Mouse (Mus musculus) midbrain, embryonic 15.5 days (tissue): ENCODE data around the gene Gpc6. TPM values are rescaled to one million over a fixed set of nuclear protein-coding genes. Genes with fewer than 3 reads are reported as not detected.
A peak's percentile ranks its signal among the peaks of the same experiment; 100 is the strongest.

Source experiments
- ATAC-seq: fragments of 200-750 bp; cut with Nextera tagmentation; replicated peaks from 2 replicates; pipeline ENCODE4 v1.8.0; 2017; ENCODE audit warnings: moderate TSS enrichment
- H3K27ac ChIP-seq: fragments of 300-500 bp; sonication (generic); 2 replicates; pipeline ENCODE4 v1.5.1; 2015; ENCODE audit warnings: mild to moderate bottlenecking, inconsistent platforms
- H3K27me3 ChIP-seq: fragments of 300-500 bp; sonication (generic); replicated peaks from 2 replicates; pipeline ENCODE4 v1.6.1; 2015; ENCODE audit warnings: inconsistent platforms
- H3K36me3 ChIP-seq: fragments of 300-500 bp; sonication (generic); replicated peaks from 2 replicates; pipeline ENCODE4 v1.6.1; 2015; ENCODE audit warnings: inconsistent platforms
- H3K4me1 ChIP-seq: fragments of 300-500 bp; sonication (generic); 2 replicates; pipeline ENCODE4 v1.6.1; 2015; ENCODE audit warnings: inconsistent platforms
- H3K4me2 ChIP-seq: fragments of 300-500 bp; sonication (generic); 2 replicates; pipeline ENCODE4 v1.6.1; 2015; ENCODE audit warnings: inconsistent platforms, mild to moderate bottlenecking, moderate library complexity
- H3K4me3 ChIP-seq: fragments of 300-500 bp; sonication (generic); 2 replicates; pipeline ENCODE4 v1.5.1; 2015; ENCODE audit warnings: mild to moderate bottlenecking, inconsistent platforms
- H3K9ac ChIP-seq: fragments of 300-500 bp; sonication (generic); 2 replicates; pipeline ENCODE4 v1.6.1; 2015; ENCODE audit warnings: mild to moderate bottlenecking, inconsistent platforms
- H3K9me3 ChIP-seq: fragments of 300-500 bp; sonication (generic); 2 replicates; pipeline ENCODE4 v1.6.1; 2016; ENCODE audit warnings: inconsistent platforms
- WGBS: fragments of 180-500 bp; shearing (Covaris S2); methylation state at CpG from one replicate; pipeline ENCODE4 v1.1.7; 2015; ENCODE audit warnings: mixed read lengths; 5-methylcytosine and 5-hydroxymethylcytosine counted together
- polyA plus RNA-seq: library from polyadenylated mRNA; unstranded; fragments of >200 nt; fragmentation: Nextera tagmentation; extraction: Ambion mirVana; gene quantifications from 2 replicates; pipeline ENCODE4 v1.2.1, GENCODE M21; 2015

The Gpc6 gene
- polyA plus RNA-seq, 1 experiment from 2014 or later, result 21.1 TPM

DNA sequence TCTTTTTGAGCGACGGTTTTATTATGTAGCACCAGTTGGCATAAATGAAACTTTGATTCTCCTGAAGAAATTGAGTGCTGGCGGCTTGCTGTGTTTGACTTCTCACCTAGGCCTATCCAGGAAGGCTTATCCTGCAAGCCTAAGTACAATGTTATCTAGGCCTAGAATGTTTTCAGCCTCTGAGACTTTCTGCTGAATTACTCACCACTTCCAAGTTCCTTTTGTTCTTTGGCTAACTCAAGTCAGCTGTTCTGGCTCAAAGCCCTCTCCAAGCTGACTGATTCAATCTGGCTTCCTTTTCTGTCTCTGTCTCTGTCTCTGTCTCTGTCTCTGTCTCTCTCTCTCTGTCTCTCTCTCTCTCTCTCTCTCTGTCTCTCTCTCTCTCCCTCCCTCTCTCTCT lies 188.0 kb downstream of the Gpc6 start:
- Histone ChIP-seq H3K27me3 (no peaks in the 10 kb centered on the region), H3K4me1 (no peaks in the 10 kb centered on the region), H3K9me3 (no peaks in the 10 kb centered on the region), H3K4me3 (no peak overlapping the region), H3K9ac (no peak overlapping the region), H3K27ac (no peak overlapping the region), H3K36me3 (no peaks in the 10 kb centered on the region), H3K4me2 (no peak overlapping the region)
- no peak for ATAC-seq
- 91% methylated on average over 3 of the region's 3 CpGs for WGBS

DNA sequence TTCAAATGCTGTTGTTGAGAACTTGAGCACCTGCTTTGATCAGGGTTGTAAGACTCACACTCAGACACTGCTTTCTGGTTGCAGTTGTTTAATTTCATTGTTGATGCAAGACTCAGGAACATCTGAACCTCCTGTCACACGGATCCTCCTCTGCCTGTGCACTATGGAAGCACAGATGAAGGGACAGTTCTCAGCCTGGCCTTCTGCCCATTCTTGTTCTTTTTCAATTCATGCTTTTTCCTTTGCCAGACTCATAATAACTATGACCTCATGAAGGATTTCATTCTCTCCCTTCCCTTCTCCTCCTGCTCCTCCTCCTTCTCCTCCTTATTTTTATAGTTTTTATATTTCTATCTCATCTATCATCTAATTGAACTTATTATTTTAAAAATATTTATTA lies 196.9 kb downstream of the Gpc6 start:
- Histone ChIP-seq H3K9me3 (no peaks in the 10 kb centered on the region), H3K4me2 (no peak overlapping the region), H3K9ac (no peak overlapping the region), H3K4me3 (no peak overlapping the region), H3K27ac (no peak overlapping the region), H3K36me3 (no peaks in the 10 kb centered on the region), H3K4me1 (no peaks in the 10 kb centered on the region), H3K27me3 (no peaks in the 10 kb centered on the region)
- 31% methylated on average over 1 of the region's 1 CpGs for WGBS
- ATAC-seq, result no peak

DNA sequence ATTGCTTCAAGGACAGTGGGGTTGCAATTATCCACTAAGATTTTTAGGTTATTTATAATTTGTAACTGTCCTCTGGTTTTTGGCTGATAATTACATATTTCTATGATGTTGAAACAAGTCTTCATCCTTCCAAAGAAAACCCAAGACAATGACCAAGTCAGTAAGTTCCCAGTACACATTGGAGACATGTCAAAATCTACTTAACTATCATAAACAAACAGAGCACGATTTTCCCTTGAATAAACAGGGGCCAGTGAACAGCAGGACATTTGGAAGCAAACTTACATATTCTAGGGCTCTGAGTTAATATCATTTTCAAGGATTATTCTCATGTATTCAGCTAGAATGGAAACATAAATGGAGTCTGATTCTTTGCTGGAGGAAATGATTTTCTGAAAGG lies 205.2 kb downstream of the Gpc6 start:
- H3K36me3 ChIP-seq, result no peaks in the 10 kb centered on the region
- no peaks in the 10 kb centered on the region for H3K27me3 ChIP-seq
- no peak overlapping the region for H3K4me3 ChIP-seq
- WGBS, result 70% methylated on average over 1 of the region's 1 CpGs
- H3K27ac ChIP-seq, result no peak overlapping the region
- H3K4me1 ChIP-seq, result no peaks in the 10 kb centered on the region
- ATAC-seq, result no peak
- no peak overlapping the region for H3K9ac ChIP-seq
- H3K9me3 ChIP-seq, result no peaks in the 10 kb centered on the region
- H3K4me2 ChIP-seq, result no peak overlapping the region

DNA sequence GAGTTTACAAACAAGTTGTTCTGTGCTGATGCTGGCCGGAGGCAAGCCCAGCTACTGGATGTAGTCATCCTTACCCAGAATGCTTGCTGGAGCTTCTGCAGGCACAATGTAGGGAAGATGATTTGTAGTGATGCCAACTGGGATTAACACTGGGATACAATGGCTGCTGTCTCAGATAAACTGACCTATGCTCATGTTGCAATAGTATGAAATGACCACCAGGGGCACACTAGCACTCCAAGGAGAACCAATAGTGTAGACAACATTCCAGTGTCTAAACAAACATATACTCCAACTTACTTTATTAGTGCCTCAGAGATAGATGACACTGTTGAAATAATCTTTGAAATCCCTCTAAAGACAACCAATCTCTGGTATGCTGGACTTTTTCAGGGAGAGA lies 206.2 kb downstream of the Gpc6 start:
- H3K9me3 ChIP-seq, result no peaks in the 10 kb centered on the region
- H3K27ac ChIP-seq, result no peak overlapping the region
- ATAC-seq, result no peak
- H3K36me3 ChIP-seq, result no peaks in the 10 kb centered on the region
- no peak overlapping the region for H3K9ac ChIP-seq
- 86% methylated on average over 1 of the region's 1 CpGs for WGBS
- H3K4me2 ChIP-seq, result no peak overlapping the region
- H3K27me3 ChIP-seq, result no peaks in the 10 kb centered on the region
- no peaks in the 10 kb centered on the region for H3K4me1 ChIP-seq
- no peak overlapping the region for H3K4me3 ChIP-seq

DNA sequence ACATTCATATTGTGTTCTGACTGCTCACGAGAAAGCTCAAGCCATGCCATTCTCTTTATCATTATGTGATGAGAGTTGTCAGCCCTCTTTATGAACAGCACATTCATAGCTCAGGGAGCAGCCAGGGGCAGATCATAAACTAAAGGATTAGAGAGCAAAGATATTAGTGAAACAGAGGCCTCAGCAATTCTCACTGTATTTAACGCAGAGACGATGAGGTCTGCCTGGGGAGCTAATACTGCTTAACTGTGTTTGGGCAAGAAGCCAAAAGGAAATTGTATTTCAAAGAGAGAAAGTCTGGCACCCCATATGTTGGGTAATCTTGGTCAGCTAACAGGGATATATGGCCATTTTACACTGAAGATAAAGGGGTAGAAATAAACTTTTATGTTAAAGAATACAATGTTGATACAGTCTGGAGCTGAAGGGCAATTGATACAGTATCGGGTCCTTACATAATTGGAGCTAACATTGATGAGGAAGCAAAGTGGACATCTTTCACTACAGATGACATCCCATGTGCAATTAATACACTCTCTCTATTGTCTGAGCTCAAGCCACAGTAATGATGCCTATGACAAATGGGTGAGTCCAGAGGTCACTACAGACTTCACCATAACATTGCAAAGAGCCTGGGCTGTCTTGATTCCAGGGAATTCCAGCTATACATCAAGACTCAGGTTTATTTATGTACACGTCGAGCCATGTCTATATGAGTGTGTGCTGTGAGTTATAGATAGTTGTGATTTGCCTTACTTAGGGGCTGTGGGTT lies 216.1 kb downstream of the Gpc6 start:
- no peak overlapping the region for H3K27ac ChIP-seq
- no peaks in the 10 kb centered on the region for H3K27me3 ChIP-seq
- no peak overlapping the region for H3K4me2 ChIP-seq
- H3K9me3 ChIP-seq, result no peaks in the 10 kb centered on the region
- peak; percentile 69 for ATAC-seq
- no peak overlapping the region for H3K4me3 ChIP-seq
- H3K36me3 ChIP-seq, result no peaks in the 10 kb centered on the region
- H3K4me1 ChIP-seq, result peaks cover 6% of the 10 kb centered on the region
- H3K9ac ChIP-seq, result no peak overlapping the region
- WGBS, result 56% methylated on average over 6 of the region's 6 CpGs

DNA sequence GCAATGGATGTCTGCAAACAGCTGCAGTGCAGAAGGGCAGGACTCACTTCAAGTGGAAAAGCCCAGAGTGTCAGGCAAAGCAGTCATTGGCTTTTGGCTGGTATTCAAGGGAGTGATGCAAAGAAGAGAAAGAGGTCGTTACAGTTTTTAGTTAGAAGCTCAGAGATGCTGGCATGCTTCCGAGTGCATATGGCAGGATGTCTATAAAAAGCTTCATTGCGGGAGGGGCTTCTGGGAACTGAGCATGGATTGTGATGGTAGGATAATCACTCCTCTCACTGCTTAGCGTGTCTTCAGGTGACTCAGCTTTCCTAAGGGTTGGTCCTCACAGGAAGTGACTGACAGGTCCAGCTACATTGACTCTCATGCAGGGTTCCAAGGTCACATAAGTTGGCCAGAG lies 221.0 kb downstream of the Gpc6 start:
- ATAC-seq, result no peak
- Histone ChIP-seq H3K27ac (no peak overlapping the region), H3K36me3 (no peaks in the 10 kb centered on the region), H3K4me3 (no peak overlapping the region), H3K9me3 (no peaks in the 10 kb centered on the region), H3K27me3 (no peaks in the 10 kb centered on the region), H3K4me1 (peaks cover under 1% of the 10 kb centered on the region; the same call in 1 of the 2 replicates), H3K9ac (no peak overlapping the region), H3K4me2 (no peak overlapping the region)
- 81% methylated on average over 4 of the region's 4 CpGs for WGBS

DNA sequence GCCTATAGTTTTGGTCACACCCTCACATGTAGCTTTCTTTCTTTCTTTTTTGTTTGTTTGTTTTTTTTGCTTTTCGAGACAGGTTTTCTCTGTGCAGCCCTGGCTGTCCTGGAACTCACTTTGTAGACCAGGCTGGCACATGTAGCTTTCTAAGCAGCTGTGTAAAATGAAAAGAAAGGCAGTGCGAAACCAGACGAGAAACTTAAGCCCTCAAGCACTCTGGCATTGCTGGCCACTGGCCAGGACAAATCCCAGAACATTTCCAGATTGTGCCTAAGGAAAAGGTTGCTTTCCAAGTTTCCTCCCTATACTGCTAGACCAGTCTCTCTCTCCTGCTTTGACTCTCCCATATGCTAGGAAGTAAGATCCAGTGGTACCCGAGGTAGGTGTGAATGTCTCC lies 221.6 kb downstream of the Gpc6 start:
- no peaks in the 10 kb centered on the region for H3K27me3 ChIP-seq
- ATAC-seq, result no peak
- H3K9me3 ChIP-seq, result no peaks in the 10 kb centered on the region
- H3K27ac ChIP-seq, result no peak overlapping the region
- H3K9ac ChIP-seq, result no peak overlapping the region
- WGBS, result 72% methylated on average over 4 of the region's 4 CpGs
- no peak overlapping the region for H3K4me3 ChIP-seq
- no peaks in the 10 kb centered on the region for H3K4me1 ChIP-seq
- H3K36me3 ChIP-seq, result no peaks in the 10 kb centered on the region
- no peak overlapping the region for H3K4me2 ChIP-seq

DNA sequence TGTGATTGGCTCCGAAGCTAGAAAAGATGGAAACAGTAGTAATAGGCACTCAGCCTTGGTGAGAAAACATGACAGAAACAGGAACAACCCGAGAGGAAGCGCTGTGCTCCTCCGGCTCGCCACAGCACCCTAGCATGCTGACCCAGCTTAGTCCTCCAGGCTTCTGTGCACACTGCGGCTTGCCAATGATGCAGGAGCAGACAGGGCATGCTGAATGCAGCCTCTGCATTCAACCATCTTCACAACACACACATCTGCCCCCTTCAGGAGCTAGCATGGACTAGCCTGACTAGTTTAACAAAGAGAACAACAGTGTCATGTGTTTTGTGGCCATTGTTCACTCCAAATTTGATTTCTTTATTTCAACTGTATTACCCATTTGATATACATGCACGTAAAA lies 226.5 kb downstream of the Gpc6 start:
- no peak for ATAC-seq
- H3K9ac ChIP-seq, result no peak overlapping the region
- H3K9me3 ChIP-seq, result no peaks in the 10 kb centered on the region
- 95% methylated on average over 7 of the region's 7 CpGs for WGBS
- H3K4me1 ChIP-seq, result no peaks in the 10 kb centered on the region
- H3K36me3 ChIP-seq, result no peaks in the 10 kb centered on the region
- H3K4me2 ChIP-seq, result no peak overlapping the region
- H3K4me3 ChIP-seq, result no peak overlapping the region
- H3K27ac ChIP-seq, result no peak overlapping the region
- no peaks in the 10 kb centered on the region for H3K27me3 ChIP-seq

DNA sequence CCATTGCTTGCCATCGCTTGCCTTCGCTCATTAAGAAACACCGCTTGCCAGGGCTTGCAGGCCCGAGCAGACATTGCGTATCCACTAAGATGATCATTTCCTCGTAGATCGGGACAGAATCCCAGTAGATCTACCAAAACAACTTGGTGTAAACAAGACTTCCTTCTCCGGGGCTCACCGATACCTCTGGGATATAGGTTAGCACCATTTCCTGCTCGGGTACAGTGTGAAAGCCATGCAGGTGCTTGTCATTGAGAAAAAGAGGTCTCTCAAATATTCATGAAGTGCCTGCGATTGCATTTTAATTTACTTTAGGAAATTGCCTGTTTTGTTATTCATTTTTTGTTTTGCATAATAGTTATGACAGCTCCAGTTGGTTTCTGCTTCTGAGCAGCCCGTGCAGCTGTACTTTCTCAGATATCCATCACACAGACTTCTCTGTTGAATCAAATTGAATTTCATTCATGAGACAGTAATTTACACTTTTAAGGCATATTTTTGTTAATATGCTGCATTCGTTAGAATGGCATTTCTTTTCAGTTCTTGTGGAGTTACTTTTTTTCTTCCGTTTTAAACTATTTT lies 230.9 kb downstream of the Gpc6 start:
- Histone ChIP-seq H3K9ac (no peak overlapping the region), H3K27ac (no peak overlapping the region), H3K27me3 (no peaks in the 10 kb centered on the region), H3K4me3 (no peak overlapping the region), H3K4me1 (no peaks in the 10 kb centered on the region), H3K9me3 (no peaks in the 10 kb centered on the region), H3K4me2 (no peak overlapping the region), H3K36me3 (no peaks in the 10 kb centered on the region)
- ATAC-seq, result no peak
- 88% methylated on average over 14 of the region's 14 CpGs for WGBS

DNA sequence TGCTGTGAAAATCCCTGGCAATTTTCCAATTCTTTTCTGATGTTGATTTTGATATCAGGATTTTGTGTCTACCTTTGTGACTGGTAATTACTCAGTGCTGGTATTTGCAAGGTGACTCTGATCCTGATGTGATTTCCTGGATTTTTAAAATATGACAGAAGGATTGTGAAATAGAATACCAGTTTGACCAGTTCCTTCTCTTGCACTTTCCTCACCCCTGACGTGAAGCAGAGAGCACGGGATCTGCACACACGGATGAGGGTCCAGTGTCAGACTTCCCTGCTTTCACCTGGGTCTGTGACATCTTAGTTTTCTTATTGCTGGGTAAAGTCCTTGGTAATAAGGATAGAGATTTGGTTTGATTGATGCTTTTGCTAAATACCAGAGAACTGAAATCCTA lies 232.3 kb downstream of the Gpc6 start:
- Histone ChIP-seq H3K9me3 (no peaks in the 10 kb centered on the region), H3K4me2 (no peak overlapping the region), H3K27ac (no peak overlapping the region), H3K4me3 (no peak overlapping the region), H3K4me1 (no peaks in the 10 kb centered on the region), H3K27me3 (no peaks in the 10 kb centered on the region), H3K9ac (no peak overlapping the region), H3K36me3 (no peaks in the 10 kb centered on the region)
- WGBS, result 95% methylated on average over 3 of the region's 3 CpGs
- no peak for ATAC-seq

DNA sequence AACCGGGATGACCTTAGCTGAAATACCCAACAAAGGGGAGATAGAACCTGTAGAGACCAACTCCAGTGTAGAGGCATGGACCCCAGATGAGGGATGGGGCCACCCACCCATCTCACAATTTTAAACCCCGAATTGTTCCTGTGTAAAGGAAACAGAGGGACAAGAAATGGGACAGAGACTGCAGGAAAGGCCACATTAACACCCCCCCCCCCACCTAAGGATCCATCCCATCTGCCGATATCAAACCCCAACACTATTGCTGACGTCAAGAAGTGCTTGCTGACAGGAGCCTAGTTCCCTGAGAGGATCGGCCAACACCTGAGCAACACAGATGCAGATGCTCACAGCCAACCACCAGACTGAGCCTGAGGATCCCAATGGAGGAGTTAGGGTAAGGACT lies 241.2 kb downstream of the Gpc6 start:
- no peak overlapping the region for H3K4me3 ChIP-seq
- H3K27me3 ChIP-seq, result no peaks in the 10 kb centered on the region
- H3K9ac ChIP-seq, result no peak overlapping the region
- no peaks in the 10 kb centered on the region for H3K36me3 ChIP-seq
- ATAC-seq, result no peak
- no peak overlapping the region for H3K27ac ChIP-seq
- 97% methylated on average over 5 of the region's 5 CpGs for WGBS
- H3K4me1 ChIP-seq, result no peaks in the 10 kb centered on the region
- no peak overlapping the region for H3K4me2 ChIP-seq
- no peaks in the 10 kb centered on the region for H3K9me3 ChIP-seq

DNA sequence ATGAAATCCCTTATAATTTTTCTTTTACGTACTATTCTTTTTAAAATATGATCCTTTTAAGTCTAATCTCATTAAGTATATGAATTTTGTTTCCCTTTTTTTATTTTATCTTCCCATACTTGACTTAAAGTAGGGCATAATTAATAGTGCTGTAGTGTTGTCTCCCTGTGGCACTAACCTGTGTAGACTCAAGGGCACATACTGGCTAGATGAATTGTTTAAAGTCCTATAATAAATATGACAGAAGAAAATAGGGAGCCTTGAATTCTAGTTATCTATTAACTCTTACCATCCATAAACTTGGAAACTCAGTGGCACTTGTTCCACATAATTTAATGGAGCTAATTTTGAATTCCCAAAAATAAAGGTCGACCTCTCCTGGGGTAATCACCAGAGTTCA lies 268.2 kb downstream of the Gpc6 start:
- no peak overlapping the region for H3K9ac ChIP-seq
- no peak for ATAC-seq
- H3K4me1 ChIP-seq, result no peaks in the 10 kb centered on the region
- no peaks in the 10 kb centered on the region for H3K36me3 ChIP-seq
- no peaks in the 10 kb centered on the region for H3K27me3 ChIP-seq
- no peaks in the 10 kb centered on the region for H3K9me3 ChIP-seq
- H3K27ac ChIP-seq, result no peak overlapping the region
- WGBS, result 94% methylated on average over 2 of the region's 2 CpGs
- H3K4me3 ChIP-seq, result no peak overlapping the region
- no peak overlapping the region for H3K4me2 ChIP-seq

DNA sequence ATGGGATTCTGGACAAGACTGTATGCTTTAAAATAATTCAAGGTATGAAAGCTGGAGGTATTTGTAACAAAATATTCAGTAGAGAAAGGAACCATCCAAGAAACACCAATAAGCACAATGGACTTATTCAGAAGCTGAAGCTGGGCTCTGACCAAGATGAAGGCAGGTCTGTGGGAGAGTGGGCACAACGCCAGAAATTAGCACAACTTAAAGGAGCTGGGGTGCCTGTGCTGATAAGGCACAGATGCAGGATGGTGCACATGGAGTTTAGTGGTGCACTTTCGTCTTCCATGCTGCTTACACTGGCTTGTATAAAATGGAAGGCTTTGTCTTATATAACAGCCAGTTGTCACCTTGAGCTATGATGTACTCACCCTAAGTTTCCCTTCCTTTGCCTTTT lies 276.9 kb downstream of the Gpc6 start:
- Histone ChIP-seq H3K4me3 (no peak overlapping the region), H3K27me3 (no peaks in the 10 kb centered on the region), H3K4me1 (no peaks in the 10 kb centered on the region), H3K4me2 (no peak overlapping the region), H3K9ac (no peak overlapping the region), H3K27ac (no peak overlapping the region), H3K36me3 (no peaks in the 10 kb centered on the region), H3K9me3 (no peaks in the 10 kb centered on the region)
- no peak for ATAC-seq
- 82% methylated on average over 2 of the region's 2 CpGs for WGBS
